ENCODE assay signal across 14 mouse cellular contexts in the genomic region with DNA sequence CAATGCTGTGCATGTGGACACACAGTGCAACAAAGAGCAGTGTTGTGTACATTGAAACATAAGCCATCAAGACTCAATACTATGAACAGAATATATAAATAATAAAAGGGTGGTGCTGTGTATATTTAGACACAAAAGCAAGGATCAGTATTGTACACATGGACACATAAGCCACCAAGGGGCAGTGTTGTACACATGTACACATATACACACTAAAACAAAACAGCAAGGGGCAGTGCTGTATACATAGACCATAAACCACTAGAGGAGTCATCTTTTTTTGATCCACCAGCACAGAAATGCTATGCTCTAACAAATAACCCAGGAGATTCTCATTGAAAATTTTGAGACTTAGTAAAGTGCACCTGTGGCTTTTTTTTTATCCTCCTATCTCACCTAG.
DNase-seq lines count a peak whose midpoint lies in the region; ATAC-seq and TF ChIP-seq lines count a peak whose summit lies in the region.
"Had no signal": no experiment of that assay in that cellular context is flagged by ENCODE, and none has a peak within 500 bp of the region (broad histone marks: within the 10 kb centered on the region; RNA-seq: fewer than 3 reads in every experiment).

No protein-coding gene starts in this region.

- H3K9me3 ChIP-seq in lung, embryonic 14.5 days (ENCODE audit: low read depth, low read length) = no peaks in the 10 kb centered on the region
- H3K9me3 ChIP-seq: embryonic facial prominence, embryonic 12.5 days had no signal

- H3K9ac ChIP-seq in heart, adult 2 months (ENCODE audit: low read depth, low read length) = no peak overlapping the region
- H3K9ac ChIP-seq in lung, embryonic 14.5 days = no peak overlapping the region
- H3K9ac ChIP-seq: embryonic facial prominence, embryonic 12.5 days had no signal

- peak; percentile 49 for TF ChIP-seq CTCF in heart, adult 2 months (IDR thresholded peaks at IDR 0.05)
- TF ChIP-seq CTCF in lung, embryonic 14.5 days (IDR thresholded peaks at IDR 0.05; ENCODE audit: low read depth) = peak; percentile 51
- TF ChIP-seq CTCF in brain, embryonic 14.5 days (IDR thresholded peaks at IDR 0.05; ENCODE audit: borderline replicate concordance, extremely low read depth, insufficient read depth, insufficient read length) = no peak; the same call in 1 of the 2 replicates

- no peaks in the 10 kb centered on the region for H3K79me2 ChIP-seq in heart, adult 2 months (replicated peaks; ENCODE audit: control insufficient read depth, insufficient read depth, low read length)

- no peak for TF ChIP-seq EP300 in heart, adult 2 months (IDR thresholded peaks at IDR 0.05; ENCODE audit: insufficient read depth, low read depth, low read length)

- ATAC-seq in lung, embryonic 14.5 days (ENCODE audit: insufficient read depth) = no peak
- 0 out of 2 replicates have a peak, but pooled peaks have one; percentile 33 for ATAC-seq in neutrophil, adult 5-6 weeks (ENCODE audit: extremely low read depth, insufficient number of reproducible peaks, low FRiP score, poor library complexity, severe bottlenecking)

- H3K27me3 ChIP-seq in heart, adult 2 months (ENCODE audit: control insufficient read depth, insufficient read depth, low read length) = no peaks in the 10 kb centered on the region
- H3K27me3 ChIP-seq in lung, embryonic 14.5 days (ENCODE audit: insufficient read depth, low read length) = no peaks in the 10 kb centered on the region
- H3K27me3 ChIP-seq: embryonic facial prominence, embryonic 12.5 days had no signal

- TF ChIP-seq POLR2A in heart, adult 2 months (IDR thresholded peaks at IDR 0.05; ENCODE audit: insufficient read depth, low read depth, low read length) = no peak
- TF ChIP-seq POLR2A in brain, embryonic 14.5 days (IDR thresholded peaks at IDR 0.05; ENCODE audit: borderline replicate concordance, extremely low read depth, insufficient read depth, insufficient read length, poor library complexity, severe bottlenecking) = no peak

- H3K36me3 ChIP-seq in heart, adult 2 months (ENCODE audit: control insufficient read depth, insufficient read depth, low read length) = no peaks in the 10 kb centered on the region
- no peaks in the 10 kb centered on the region for H3K36me3 ChIP-seq in lung, embryonic 14.5 days (ENCODE audit: insufficient read depth)
- H3K36me3 ChIP-seq: embryonic facial prominence, embryonic 12.5 days had no signal

- no peak overlapping the region for H3K27ac ChIP-seq in heart, adult 2 months
- no peak overlapping the region for H3K27ac ChIP-seq in lung, embryonic 14.5 days (ENCODE audit: low read depth)
- H3K27ac ChIP-seq: embryonic facial prominence, embryonic 12.5 days had no signal

- H3K4me1 ChIP-seq in heart, adult 2 months (ENCODE audit: control insufficient read depth, insufficient read depth, low read length) = peaks cover 1% of the 10 kb centered on the region; the same call in 1 of the 2 replicates
- H3K4me1 ChIP-seq in lung, embryonic 14.5 days (ENCODE audit: insufficient read depth) = no peaks in the 10 kb centered on the region

- H3K4me3 ChIP-seq in heart, adult 2 months = no peak overlapping the region
- H3K4me3 ChIP-seq in lung, embryonic 14.5 days (ENCODE audit: low read depth, low read length) = no peak overlapping the region
- H3K4me3 ChIP-seq: embryonic facial prominence, embryonic 12.5 days; myocyte had no signal

- no peak overlapping the region for H3K4me2 ChIP-seq in lung, embryonic 14.5 days
- H3K4me2 ChIP-seq: embryonic facial prominence, embryonic 12.5 days had no signal

- DNase-seq in heart, adult 2 months = no peak
- no peak for DNase-seq in heart, adult 11 months
- DNase-seq in lung, embryonic 14.5 days = peak; percentile 22
- DNase-seq in lung, postnatal 14 days = no peak
- peak; percentile 48 for DNase-seq in brain, embryonic 14.5 days (ENCODE audit: low read depth)
- DNase-seq in ovary, postnatal 14 days (ENCODE audit: low spot score) = no peak
- DNase-seq: cerebellum, adult 9-10 months; heart, postnatal 4 days; kidney, postnatal 14 days; liver; lung, postnatal 36 days had no signal

- intact Hi-C loops in heart, adult 2 months (cut with DNase I) = loop anchor here (1.0 to 5.0 kb wide), 2 partner anchors 246 to 522 kb away; no protein-coding TSS in a partner anchor

Comparison
In these comparisons a context has a peak if more than half of its experiments do, and no peak if none do; other contexts are left out.
1. DNase-seq: peak in lung, embryonic 14.5 days (single experiment) and brain, embryonic 14.5 days (single experiment); none in heart, adult 2 months (0 of 2), heart, adult 11 months (single experiment), lung, postnatal 14 days (single experiment) and ovary, postnatal 14 days (single experiment).